Mouse (Mus musculus) megakaryocyte, adult 5-6 weeks (primary cell): ENCODE measurements around the gene Olfr71. TPM values are rescaled to one million over a fixed set of nuclear protein-coding genes. Genes with fewer than 3 reads are reported as not detected.
A peak's percentile ranks its signal among the peaks of the same experiment; 100 is the strongest.

ENCODE experiments used
- ATAC-seq: 2 replicates; pipeline ENCODE4 v1.8.0; 2016; ENCODE audit warnings: mild to moderate bottlenecking, inconsistent platforms; ENCODE audit not compliant: poor library complexity, severe bottlenecking
- total RNA-seq, 2 experiments: library from RNA; stranded (forward) in 1 of 2; stranded (reverse) in 1 of 2; fragments of 153-499, 151-499 nt in 1 of 2; fragments of 221-1000, 200-1000 nt in 1 of 2; gene quantifications; 2 replicates each; pipeline versions ENCODE4 v1.2.3 to v1.2.4; 2015 to 2017

Olfr71 gene
- total RNA-seq (2015) (not detected in 2 replicates), total RNA-seq (2017) (not detected in 2 replicates)

GRCm38 (mm10) chr4:43709869-43710268 lies at the start of gene Olfr71:
TSS of gene Olfr71 (minus strand) at chr4:43710255.
- peak; percentile 24; the same call in 1 of the 2 replicates for ATAC-seq

DNA sequence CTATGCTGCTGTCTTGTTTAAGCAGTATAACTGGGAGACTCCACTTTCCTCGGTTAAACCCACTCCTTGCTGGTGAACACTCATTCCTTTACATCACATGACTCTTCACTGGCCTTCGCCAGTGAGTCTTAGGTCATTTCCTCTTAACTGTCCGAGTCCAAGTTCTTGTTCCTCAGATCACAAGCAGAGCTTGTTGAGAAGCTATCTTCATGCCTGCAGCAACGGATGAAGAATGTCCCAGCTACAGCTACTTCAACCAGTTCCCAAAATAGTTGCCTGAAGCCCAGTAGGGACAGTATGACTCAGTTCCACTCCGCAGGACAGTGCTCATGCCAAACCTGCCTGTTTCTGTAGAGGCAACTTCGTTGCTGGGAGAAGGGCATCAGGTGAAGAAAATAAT lies 47.2 kb upstream of the Olfr71 start:
- ATAC-seq = no peak

DNA sequence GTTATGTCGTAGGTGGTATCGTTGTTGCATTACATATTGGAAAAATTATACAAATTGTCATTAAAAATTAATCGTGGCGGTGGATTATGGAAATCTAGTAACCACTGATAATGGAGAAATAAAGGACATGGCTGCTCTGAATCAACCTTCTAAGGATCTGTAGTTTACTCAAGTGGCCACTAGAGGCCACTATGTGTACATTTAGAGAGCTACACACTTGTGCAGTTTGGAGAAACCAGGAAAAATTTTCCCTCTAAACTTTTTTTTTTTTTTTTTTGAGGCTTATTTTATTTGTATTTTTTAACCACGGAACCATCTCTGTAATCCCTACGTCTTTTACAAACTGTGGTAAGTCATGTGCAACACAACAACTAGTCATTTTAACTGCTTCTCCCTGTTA lies 35.1 kb upstream of the Olfr71 start:
- no peak for ATAC-seq

GRCm38 (mm10) chr4:43743099-43743498 lies 33.0 kb upstream of the Olfr71 start:
- ATAC-seq = no peak

- ATAC-seq = no peak
These were observed 32.6 kb upstream of the Olfr71 start for GRCm38 (mm10) chr4:43742637-43743036.

DNA sequence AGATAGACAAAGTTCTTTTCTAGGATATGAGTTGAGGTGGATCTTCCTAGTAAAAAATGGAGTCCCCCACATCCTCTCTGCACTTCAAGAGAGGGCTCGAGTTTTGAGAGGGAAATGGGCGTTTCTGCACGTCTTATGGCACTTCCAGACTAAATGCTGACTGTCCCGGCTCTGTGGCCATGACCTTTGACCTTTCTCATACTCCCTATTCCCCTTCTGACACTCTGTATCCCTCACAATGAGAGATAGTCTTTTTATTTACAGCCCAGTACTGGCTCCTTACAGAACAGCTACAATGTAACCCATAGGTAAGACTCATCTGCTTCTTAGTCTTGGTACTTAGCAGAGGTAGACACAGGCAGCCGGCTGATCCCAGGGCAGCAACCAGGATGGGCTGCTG lies 31.5 kb upstream of the Olfr71 start:
- ATAC-seq = no peak

DNA sequence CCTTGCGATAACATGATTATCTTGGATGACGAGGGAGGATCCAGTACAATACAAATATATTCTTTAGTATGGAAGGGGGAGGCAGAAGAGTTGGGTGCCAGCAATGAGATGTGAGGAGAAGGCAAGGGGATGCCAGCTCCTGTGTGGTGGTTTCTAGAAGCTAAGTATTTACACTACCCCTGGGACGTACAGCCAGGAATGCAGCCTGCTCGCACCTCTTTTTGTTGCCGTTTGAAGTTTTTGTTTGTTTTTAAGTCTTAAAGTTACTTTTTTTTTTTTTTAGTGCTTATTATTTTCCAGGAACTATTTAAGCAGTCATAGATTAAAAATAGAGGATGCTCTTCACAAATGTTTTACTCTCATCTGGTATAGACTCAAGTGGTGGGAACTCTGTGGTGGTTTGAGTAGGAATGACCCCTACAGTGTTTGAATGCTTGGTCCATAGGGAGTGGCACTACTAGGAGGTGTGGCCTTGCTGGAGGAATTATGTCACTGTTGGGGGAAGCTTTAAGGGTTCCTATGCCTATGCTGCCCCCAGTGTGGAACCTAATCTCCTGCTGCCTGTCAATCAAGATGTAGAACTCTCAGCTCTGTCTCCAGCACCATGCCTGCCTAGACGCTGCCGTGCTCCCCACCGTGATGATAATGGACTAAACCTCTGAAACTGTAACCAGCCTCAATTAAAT lies 29.1 kb upstream of the Olfr71 start:
- no peak for ATAC-seq

- no peak for ATAC-seq
These were observed 27.1 kb upstream of the Olfr71 start for GRCm38 (mm10) chr4:43737144-43737543.

DNA sequence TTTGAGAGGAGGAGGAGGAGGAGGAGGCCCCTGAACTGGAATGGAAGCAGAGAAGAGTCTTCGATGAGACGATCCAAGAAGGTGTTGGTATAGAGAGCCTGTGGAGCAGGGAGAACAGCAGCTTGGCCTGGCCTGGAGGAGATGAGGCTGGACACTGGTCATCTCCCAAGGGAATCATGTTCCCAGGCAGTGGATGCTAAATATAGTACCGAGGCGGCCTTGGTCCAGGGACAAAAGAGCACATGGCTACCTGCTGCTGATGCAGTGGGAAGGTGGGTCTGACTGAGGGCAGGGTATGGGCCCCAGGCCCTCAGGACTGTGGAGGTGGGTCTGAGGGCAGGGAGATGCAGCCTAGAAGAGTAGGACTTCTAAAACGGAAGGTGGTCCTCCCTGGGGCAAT lies 23.1 kb upstream of the Olfr71 start:
- no peak for ATAC-seq

DNA sequence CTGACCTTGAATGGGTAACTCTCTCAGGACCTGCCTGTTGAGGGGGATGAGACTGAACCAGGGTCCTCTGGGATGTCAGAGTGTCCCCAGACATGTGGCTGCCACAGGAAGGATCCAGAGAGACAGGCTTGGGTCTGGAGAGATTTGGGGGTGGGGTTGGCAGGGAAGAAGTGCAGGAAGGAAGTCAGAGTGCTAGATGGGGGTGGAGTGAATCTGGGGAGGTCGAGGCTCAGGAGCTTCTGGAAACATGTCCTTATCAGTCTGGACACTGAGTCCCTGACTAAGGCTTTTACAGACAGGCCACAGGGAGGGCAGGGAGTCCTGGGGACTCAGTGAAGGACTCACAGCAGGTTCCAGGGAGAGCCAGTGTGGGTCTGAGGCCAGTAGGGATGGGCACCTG lies 22.1 kb upstream of the Olfr71 start:
- ATAC-seq = no peak

DNA sequence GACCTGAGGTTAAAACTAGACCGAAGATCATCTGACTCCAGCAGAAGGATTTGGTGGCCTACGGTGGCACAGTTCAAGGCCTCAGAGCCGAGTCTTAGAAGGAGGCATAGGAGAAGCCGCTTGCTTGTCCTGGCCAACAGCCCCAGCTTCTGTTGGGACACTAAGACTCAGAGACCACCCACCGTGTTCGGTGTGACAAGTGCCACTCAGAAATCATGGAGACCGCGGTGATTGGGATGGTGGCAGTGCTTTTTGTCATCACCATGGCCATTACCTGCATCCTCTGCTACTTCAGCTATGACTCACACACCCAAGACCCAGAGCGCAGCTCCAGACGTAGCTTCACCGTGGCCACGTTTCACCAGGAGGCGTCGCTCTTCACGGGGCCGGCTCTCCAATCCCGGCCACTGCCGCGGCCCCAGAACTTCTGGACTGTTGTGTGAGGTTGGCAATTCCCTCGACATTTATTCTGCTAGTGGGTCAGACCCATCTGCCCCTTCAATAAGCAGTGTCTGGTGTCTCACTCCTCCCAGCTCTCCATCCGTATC lies 20.8 kb upstream of the Olfr71 start:
- ATAC-seq = no peak

- ATAC-seq = no peak
These were observed 19.9 kb upstream of the Olfr71 start, which contains the start of gene Spaar for GRCm38 (mm10) chr4:43729794-43730550. TSS of gene Spaar (plus strand) at chr4:43730034.

DNA sequence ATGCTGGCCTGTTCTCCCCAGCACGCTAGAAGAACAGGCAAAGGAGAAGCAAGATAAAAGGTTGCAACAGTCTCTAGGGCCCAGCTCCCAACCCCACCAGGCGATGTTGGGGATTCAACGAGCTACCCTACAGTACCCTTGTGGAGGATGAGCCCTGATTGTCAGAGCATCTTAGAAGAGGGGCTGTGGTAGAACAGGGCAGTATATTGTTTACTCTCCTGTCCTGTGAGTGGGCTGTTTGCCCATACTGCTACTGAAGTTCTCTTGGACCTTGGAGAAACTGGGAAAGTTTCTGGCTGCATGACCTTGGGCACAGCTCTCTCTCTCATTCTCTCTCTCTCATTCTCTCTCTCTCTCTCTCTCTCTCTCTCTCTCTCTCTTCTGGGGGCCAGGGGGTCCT lies 19.1 kb upstream of the Olfr71 start:
- no peak for ATAC-seq

- no peak for ATAC-seq
These were observed 18.5 kb upstream of the Olfr71 start for GRCm38 (mm10) chr4:43728576-43728954.

DNA sequence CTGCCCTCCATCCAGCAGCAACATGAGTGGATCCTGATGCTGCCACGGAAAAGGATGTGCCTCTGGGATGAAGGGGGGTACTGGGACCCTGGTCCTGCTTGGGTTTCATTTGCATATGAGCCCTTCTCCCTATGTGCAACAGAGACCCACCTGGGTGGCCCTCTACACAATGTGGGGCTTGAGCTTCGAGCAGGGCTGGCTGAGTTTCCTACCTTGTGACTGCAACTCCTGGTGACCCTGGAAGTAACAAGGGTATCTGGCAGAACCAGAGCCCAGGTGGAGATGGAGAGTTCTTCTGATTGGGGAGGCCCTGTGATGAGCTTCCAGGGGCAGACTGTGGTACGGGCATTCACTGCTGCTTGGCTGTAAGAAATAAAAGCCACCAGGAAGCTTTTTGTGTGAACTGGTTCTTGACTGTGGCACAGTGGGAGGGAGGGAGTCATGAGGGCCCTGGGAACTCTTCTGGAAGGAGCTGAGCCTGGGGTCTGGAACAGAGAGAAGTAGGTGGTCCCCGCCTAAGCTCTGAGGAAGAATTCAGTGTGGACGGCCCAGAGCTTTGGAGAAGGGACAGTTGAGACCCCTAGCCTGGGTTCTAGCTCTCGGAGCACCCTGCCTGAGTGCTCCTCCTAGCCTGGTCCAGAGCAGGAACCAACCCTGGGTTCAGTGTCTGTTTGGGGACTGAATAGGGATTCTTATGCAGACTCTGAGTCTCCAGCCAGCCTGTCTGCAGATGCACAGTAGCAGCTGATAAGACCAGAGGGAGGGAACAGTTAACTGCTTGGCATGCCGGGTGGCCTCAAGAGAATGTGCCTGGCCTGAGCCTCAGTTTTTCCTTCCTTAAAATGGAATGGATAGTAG lies 17.9 kb upstream of the Olfr71 start:
- ATAC-seq = no peak

GRCm38 (mm10) chr4:43726995-43727394 lies 16.9 kb upstream of the Olfr71 start, which contains the start of gene Hrct1:
TSS of gene Hrct1 (plus strand) at chr4:43727188.
- ATAC-seq = no peak

DNA sequence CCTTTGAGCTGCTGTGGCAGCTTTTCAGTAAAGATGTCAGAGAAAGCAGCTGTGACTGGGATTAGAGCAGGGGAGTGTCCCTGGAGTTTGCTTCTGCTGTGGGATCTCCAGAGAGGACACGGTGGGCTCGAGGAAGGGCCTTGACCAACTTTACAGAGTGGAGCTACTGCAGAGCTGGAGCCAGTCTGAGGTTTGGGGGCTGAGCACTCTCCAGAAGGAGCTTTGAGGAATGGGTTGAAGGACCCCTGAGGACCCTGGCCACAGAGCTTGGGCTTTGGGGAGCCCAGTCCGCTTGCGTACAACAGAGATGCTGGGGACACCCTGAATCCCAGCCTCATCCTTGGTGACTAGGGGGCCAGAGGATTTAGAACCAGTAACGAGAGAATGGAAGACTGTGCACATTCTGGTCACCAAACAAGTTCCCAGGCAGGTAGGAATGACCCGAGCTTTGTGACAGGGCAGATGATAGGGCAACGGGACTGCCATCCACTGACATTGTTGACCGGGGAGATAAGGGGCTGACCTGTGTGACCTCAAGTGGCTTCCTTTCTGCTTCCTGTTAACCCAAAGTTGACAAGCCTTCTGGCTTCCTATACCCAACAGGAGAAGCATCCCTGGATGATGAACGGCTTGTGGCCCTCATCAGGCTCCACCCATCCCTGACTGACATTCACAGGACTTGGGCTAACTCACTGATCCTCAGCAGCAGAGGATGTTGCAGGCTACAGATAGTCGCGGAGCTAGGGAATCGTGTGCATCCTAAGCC lies 16.4 kb upstream of the Olfr71 start:
- ATAC-seq = no peak

DNA sequence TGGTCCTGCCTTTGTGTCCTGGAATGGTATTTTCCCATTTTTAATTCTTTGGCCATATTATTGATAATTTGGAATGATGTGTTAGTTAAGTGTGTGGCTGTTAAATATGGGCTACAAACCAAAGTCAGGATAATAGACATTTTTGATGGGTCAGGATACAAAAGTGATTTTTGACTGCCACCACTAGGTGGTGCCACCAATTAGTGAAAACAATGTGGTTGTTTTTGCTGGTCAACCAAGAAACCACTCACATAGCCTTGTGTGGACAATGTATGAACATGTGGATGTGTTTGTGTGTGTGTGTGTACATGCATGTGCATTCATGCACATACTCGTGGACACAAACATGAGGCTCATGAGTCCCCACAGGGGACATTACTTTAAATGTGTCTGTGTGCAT lies 14.7 kb upstream of the Olfr71 start:
- no peak for ATAC-seq

DNA sequence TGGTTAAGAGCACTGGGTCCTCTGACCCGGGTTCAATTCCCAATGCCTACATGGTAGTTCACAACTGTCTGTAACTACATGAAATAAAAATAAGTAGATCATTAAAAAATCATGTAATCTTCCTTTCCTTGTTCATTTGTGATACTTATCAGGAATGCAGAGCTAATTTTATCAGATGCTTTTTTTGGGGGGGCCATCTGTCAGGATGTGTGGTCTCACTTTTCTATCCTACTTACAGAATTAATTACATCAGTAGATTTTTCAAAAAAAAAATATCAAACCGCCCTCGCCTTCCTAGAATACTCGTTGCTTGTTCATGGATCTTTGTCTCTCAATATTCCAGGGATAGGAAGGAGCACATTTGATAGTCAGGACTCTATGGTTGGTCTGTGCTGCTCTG lies 12.1 kb upstream of the Olfr71 start:
- no peak for ATAC-seq

- no peak for ATAC-seq
These were observed 10.6 kb upstream of the Olfr71 start for GRCm38 (mm10) chr4:43720491-43721228.
